Mouse (Mus musculus) MEL (cell line): Measurements from ENCODE around the gene Rgs18. TPM values are rescaled to one million over a fixed set of nuclear protein-coding genes. Genes with fewer than 3 reads are reported as not detected.

Source experiments
- DNase-seq: peaks from one replicate; pipeline ENCODE4 v3.0.0; 2011; ENCODE audit warnings: low read depth, low spot score
- H3K27ac ChIP-seq: 2 replicates; pipeline ENCODE4 v1.5.1; 2012; ENCODE audit warnings: low read depth, mild to moderate bottlenecking, control low read depth, low read length, moderate library complexity; ENCODE audit not compliant: control insufficient read depth
- H3K27me3 ChIP-seq, 2 experiments: fragments of 150-350 bp in 1 of 2; sonication (generic) in 1 of 2; 2 replicates each; pipeline ENCODE4 v1.6.1; 2012; ENCODE audit warnings: low read length in 2 of 2, mild to moderate bottlenecking in 2 of 2, improper control_type of control experiment in 1 of 2, moderate library complexity in 1 of 2; ENCODE audit not compliant: insufficient read depth in 2 of 2, control insufficient read depth in 1 of 2
- H3K36me3 ChIP-seq, 2 experiments: 2 replicates each; pipeline ENCODE4 v1.6.1; 2012 to 2014; ENCODE audit warnings: low read length in 2 of 2, improper control_type of control experiment in 1 of 2, inconsistent platforms in 1 of 2, mild to moderate bottlenecking in 1 of 2; ENCODE audit not compliant: insufficient read depth in 2 of 2, control insufficient read depth in 1 of 2
- H3K4me1 ChIP-seq, 2 experiments: fragments of 150-350 bp in 1 of 2; sonication (generic) in 1 of 2; 2 replicates each; pipeline ENCODE4 v1.6.1; 2012; ENCODE audit warnings: low read length in 2 of 2, improper control_type of control experiment in 1 of 2, mild to moderate bottlenecking in 1 of 2; ENCODE audit not compliant: insufficient read depth in 2 of 2, control insufficient read depth in 1 of 2
- H3K4me3 ChIP-seq, 2 experiments: fragments of 150-350 bp in 1 of 2; sonication (generic) in 1 of 2; 2 replicates each; pipeline ENCODE4 v1.5.1; 2012; ENCODE audit warnings: low read depth in 2 of 2, low read length in 2 of 2, mild to moderate bottlenecking in 2 of 2, moderate library complexity in 2 of 2, control low read depth in 1 of 2, improper control_type of control experiment in 1 of 2; ENCODE audit not compliant: control insufficient read depth in 1 of 2, insufficient read depth in 1 of 2
- H3K79me2 ChIP-seq: 2 replicates; pipeline ENCODE4 v1.6.1; 2012; ENCODE audit warnings: mild to moderate bottlenecking, low read length, moderate library complexity; ENCODE audit not compliant: control insufficient read depth, poor library complexity, insufficient read depth
- H3K9ac ChIP-seq: 2 replicates; pipeline ENCODE4 v1.6.1; 2012; ENCODE audit warnings: low read depth, mild to moderate bottlenecking, control low read depth, low read length, moderate library complexity; ENCODE audit not compliant: control insufficient read depth, poor library complexity, severe bottlenecking
- H3K9me3 ChIP-seq: fragments of 150-350 bp; sonication (generic); replicated peaks from 2 replicates; pipeline ENCODE4 v1.6.1; 2012; ENCODE audit warnings: mild to moderate bottlenecking, low read length, improper control_type of control experiment, moderate library complexity; ENCODE audit not compliant: insufficient read depth
- BHLHE40 ChIP-seq: IDR thresholded peaks from 2 replicates; pipeline ENCODE4 v1.6.1; 2012; ENCODE audit warnings: low read depth, mild to moderate bottlenecking, inconsistent platforms, low read length, improper control_type of control experiment, borderline replicate concordance
- CHD1 ChIP-seq: IDR thresholded peaks from 2 replicates; pipeline ENCODE4 v1.6.1; 2012; ENCODE audit warnings: low read depth, mild to moderate bottlenecking, inconsistent platforms, low read length, improper control_type of control experiment
- ELF1 ChIP-seq: IDR thresholded peaks from 2 replicates; pipeline ENCODE4 v1.6.1; 2014; ENCODE audit warnings: low read depth, mild to moderate bottlenecking, inconsistent platforms, low read length, improper control_type of control experiment, moderate library complexity
- ETS1 ChIP-seq: IDR thresholded peaks from 2 replicates; pipeline ENCODE4 v1.6.1; 2012; ENCODE audit warnings: low read depth, mild to moderate bottlenecking, inconsistent platforms, low read length, improper control_type of control experiment, moderate library complexity
- GABPA ChIP-seq: IDR thresholded peaks from 2 replicates; pipeline ENCODE4 v1.6.1; 2012; ENCODE audit warnings: low read depth, mild to moderate bottlenecking, inconsistent platforms, low read length, improper control_type of control experiment, moderate library complexity
- GATA1 ChIP-seq: IDR thresholded peaks from 2 replicates; pipeline ENCODE4 v1.6.1; 2011; ENCODE audit warnings: low read depth, low read length, improper control_type of control experiment
- JUND ChIP-seq: IDR thresholded peaks from 2 replicates; pipeline ENCODE4 v1.6.1; 2011; ENCODE audit warnings: low read depth, mild to moderate bottlenecking, improper control_type of control experiment, low read length
- KAT2A ChIP-seq: conservative IDR thresholded peaks from 2 replicates; pipeline ENCODE4 v1.6.1; 2012; ENCODE audit warnings: low read depth, low read length, improper control_type of control experiment, inconsistent platforms
- MXI1 ChIP-seq: IDR thresholded peaks from 2 replicates; pipeline ENCODE4 v1.6.1; 2011; ENCODE audit warnings: mild to moderate bottlenecking, low read depth, low read length, improper control_type of control experiment
- MYB ChIP-seq: IDR thresholded peaks from 2 replicates; pipeline ENCODE4 v1.6.1; 2011; ENCODE audit warnings: mild to moderate bottlenecking, low read depth, low read length, improper control_type of control experiment
- MYC ChIP-seq: IDR thresholded peaks from 2 replicates; pipeline ENCODE4 v1.6.1; 2011; ENCODE audit warnings: low read depth, mild to moderate bottlenecking, low read length, improper control_type of control experiment, moderate library complexity
- NELFE ChIP-seq: IDR thresholded peaks from 2 replicates; pipeline ENCODE4 v1.6.1; 2011; ENCODE audit warnings: low read depth, low read length, improper control_type of control experiment
- POLR2A ChIP-seq, 2 experiments: IDR thresholded peaks; 2 replicates each; pipeline ENCODE4 v1.6.1; 2011 to 2012; ENCODE audit warnings: low read length in 2 of 2, mild to moderate bottlenecking in 2 of 2, control low read depth in 1 of 2, improper control_type of control experiment in 1 of 2, low read depth in 1 of 2, moderate library complexity in 1 of 2; ENCODE audit not compliant: control insufficient read depth in 1 of 2, insufficient read depth in 1 of 2, poor library complexity in 1 of 2
- RCOR1 ChIP-seq: IDR thresholded peaks from 2 replicates; pipeline ENCODE4 v1.6.1; 2012; ENCODE audit warnings: low read depth, mild to moderate bottlenecking, inconsistent platforms, low read length, improper control_type of control experiment
- TAL1 ChIP-seq: IDR thresholded peaks from 2 replicates; pipeline ENCODE4 v1.6.1; 2012; ENCODE audit warnings: mild to moderate bottlenecking, inconsistent platforms, low read length, moderate library complexity, mixed read lengths
- TBP ChIP-seq: IDR thresholded peaks from 2 replicates; pipeline ENCODE4 v1.8.0; 2011; ENCODE audit warnings: low read depth, low read length, improper control_type of control experiment
- TCF12 ChIP-seq: IDR thresholded peaks from 2 replicates; pipeline ENCODE4 v1.6.1; 2014; ENCODE audit warnings: low read depth, mild to moderate bottlenecking, inconsistent platforms, low read length, improper control_type of control experiment, moderate library complexity
- ZC3H11A ChIP-seq: IDR thresholded peaks from 2 replicates; pipeline ENCODE4 v1.6.1; 2012; ENCODE audit warnings: low read depth, mild to moderate bottlenecking, inconsistent platforms, low read length, improper control_type of control experiment
- ZKSCAN1 ChIP-seq: IDR thresholded peaks from 2 replicates; pipeline ENCODE4 v1.6.1; 2012; ENCODE audit warnings: low read depth, mild to moderate bottlenecking, inconsistent platforms, low read length, improper control_type of control experiment, moderate library complexity
- ZMIZ1 ChIP-seq: IDR thresholded peaks from 2 replicates; pipeline ENCODE4 v1.6.1; 2012; ENCODE audit warnings: low read depth, mild to moderate bottlenecking, inconsistent platforms, low read length, improper control_type of control experiment, moderate library complexity
- ZNF384 ChIP-seq: IDR thresholded peaks from 2 replicates; pipeline ENCODE4 v1.6.1; 2012; ENCODE audit warnings: low read depth, mild to moderate bottlenecking, inconsistent platforms, low read length, improper control_type of control experiment
- polyA plus RNA-seq, 2 experiments: library from polyadenylated mRNA; stranded (reverse) in 1 of 2; unstranded in 1 of 2; fragments of >175 nt in 1 of 2; fragments of >200 nt in 1 of 2; gene quantifications; 2 replicates each; pipeline versions ENCODE4 v1.2.1 to v1.2.4; 2012; ENCODE audit warnings: low replicate concordance in 2 of 2, low read depth in 1 of 2; ENCODE audit not compliant: insufficient read length in 2 of 2, insufficient read depth in 1 of 2, missing spikeins in 1 of 2
- total RNA-seq: library from RNA; depleted of rRNA; stranded (reverse); fragments of 300-350 nt; gene quantifications from 2 replicates; pipeline ENCODE4 v1.2.3, GENCODE M21; 2012

The Rgs18 gene
- total and polyA plus RNA-seq, 3 experiments, result 3.8 to 4.9 TPM; not detected in 1

DNA sequence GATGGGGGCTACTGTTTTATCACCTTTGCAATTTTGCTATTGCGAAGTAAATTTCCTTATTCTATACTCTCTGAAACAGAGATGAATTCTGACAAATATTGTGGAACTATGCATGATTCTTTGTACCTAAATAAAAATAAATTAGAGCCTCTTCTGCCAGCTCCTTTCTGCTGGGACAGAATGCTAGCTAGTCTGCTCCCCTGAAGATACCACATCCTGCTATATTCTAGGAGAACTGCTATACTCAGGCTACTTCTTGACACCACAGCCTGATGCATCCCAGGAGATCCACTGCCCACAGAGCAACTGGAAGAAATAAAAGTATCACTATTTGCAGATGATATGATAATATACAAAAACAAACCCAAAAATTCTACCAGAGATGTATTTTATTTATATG lies 29.1 kb downstream of the Rgs18 start:
- Histone ChIP-seq H3K9me3 (no peaks in the 10 kb centered on the region), H3K4me1 (no peaks in the 10 kb centered on the region), H3K4me3 (no peak overlapping the region), H3K36me3 (no peaks in the 10 kb centered on the region), H3K27ac (no peak overlapping the region), H3K27me3 (no peaks in the 10 kb centered on the region), H3K9ac (no peak overlapping the region), H3K79me2 (no peaks in the 10 kb centered on the region)
- DNase-seq, result no peak
- TF ChIP-seq MYB (no peak), ZMIZ1 (no peak)

GRCm38 (mm10) chr1:144737739-144738138 lies 37.5 kb downstream of the Rgs18 start:
- Histone ChIP-seq H3K9ac (no peak overlapping the region), H3K36me3 (no peaks in the 10 kb centered on the region; a peak in 1 of 4 replicates), H3K9me3 (no peaks in the 10 kb centered on the region), H3K4me3 (no peak overlapping the region), H3K27me3 (no peaks in the 10 kb centered on the region), H3K79me2 (no peaks in the 10 kb centered on the region), H3K27ac (no peak overlapping the region), H3K4me1 (peaks cover 0 to 2% of the 10 kb centered on the region in 2 experiments; a peak in 2 of 4 replicates)
- no peak for DNase-seq
- TF ChIP-seq ZNF384 (no peak), JUND (no peak), ZC3H11A (no peak)

DNA sequence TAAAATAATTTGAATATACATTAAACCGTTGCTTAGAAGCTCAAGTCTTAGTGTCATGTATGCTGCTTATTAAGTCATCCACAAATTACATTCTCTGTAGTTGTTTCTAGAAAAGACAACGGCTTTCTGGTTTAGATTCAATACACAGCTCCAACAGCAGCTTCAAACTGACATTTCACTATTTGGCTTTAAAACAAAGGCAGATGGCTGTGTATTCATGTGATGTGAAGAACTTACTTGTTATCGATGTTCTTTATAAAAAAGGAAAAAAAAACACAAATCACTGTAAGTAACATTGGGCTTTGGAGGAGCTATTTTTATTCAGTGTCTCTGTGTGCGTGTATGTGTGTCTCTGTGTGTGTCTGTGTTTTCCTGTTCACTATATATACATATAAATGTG lies 54.5 kb downstream of the Rgs18 start:
- no peaks in the 10 kb centered on the region for H3K79me2 ChIP-seq
- TF ChIP-seq CHD1 (no peak), GATA1 (no peak), TBP (no peak), TAL1 (no peak), MYC (no peak), KAT2A (no peak), GABPA (no peak), ELF1 (no peak), NELFE (no peak), BHLHE40 (no peak), ZKSCAN1 (no peak), TCF12 (no peak), ETS1 (no peak), MXI1 (no peak), POLR2A (IDR thresholded peaks at IDR 0.05; ENCODE audit: control insufficient read depth in 1 of 2, insufficient read depth in 1 of 2, low read depth in 1 of 2, low read length in 2 of 2, poor library complexity in 1 of 2) (no peak), RCOR1 (no peak)
- TF ChIP-seq, all 39 proteins: peak for 0
- no peaks in the 10 kb centered on the region for H3K4me1 ChIP-seq
- H3K27me3 ChIP-seq, result no peaks in the 10 kb centered on the region
- no peak overlapping the region for H3K27ac ChIP-seq
- no peak overlapping the region for H3K9ac ChIP-seq
- no peaks in the 10 kb centered on the region for H3K9me3 ChIP-seq
- no peaks in the 10 kb centered on the region for H3K36me3 ChIP-seq
- DNase-seq, result no peak
- H3K4me3 ChIP-seq, result no peak overlapping the region
